Mouse (Mus musculus) bone marrow, adult 2 months (tissue): ENCODE results near the gene Spag4. TPM values are rescaled to one million over a fixed set of nuclear protein-coding genes. Genes with fewer than 3 reads are reported as not detected.

ENCODE experiments used
- H3K27ac ChIP-seq: fragments of 200-500 bp; 2 replicates; pipeline ENCODE4 v1.5.1; 2012; ENCODE audit warnings: low read depth, mild to moderate bottlenecking, control low read depth, inconsistent platforms, low read length; ENCODE audit not compliant: control insufficient read depth, poor library complexity, insufficient read depth
- H3K4me1 ChIP-seq: fragments of 200-500 bp; 2 replicates; pipeline ENCODE4 v1.6.1; 2011; ENCODE audit warnings: low read length; ENCODE audit not compliant: control insufficient read depth, insufficient read depth
- H3K4me3 ChIP-seq: fragments of 200-500 bp; replicated peaks from 2 replicates; pipeline ENCODE3; 2011; ENCODE audit warnings: mild to moderate bottlenecking, low read depth, low read length, control low read depth; ENCODE audit not compliant: control insufficient read depth
- CTCF ChIP-seq: fragments of 200-500 bp; IDR thresholded peaks from 2 replicates; pipeline ENCODE4 v1.5.1; 2011; ENCODE audit warnings: low read length, control low read depth; ENCODE audit not compliant: control insufficient read depth, insufficient read depth
- POLR2A ChIP-seq: fragments of 200-500 bp; IDR thresholded peaks from 2 replicates; pipeline ENCODE4 v1.6.1; 2011; ENCODE audit warnings: low read depth, mild to moderate bottlenecking, control low read depth, low read length, borderline replicate concordance; ENCODE audit not compliant: control insufficient read depth
- WGBS: fragments of 180-500 bp; shearing (Covaris S2); methylation state at CpG from one replicate; pipeline ENCODE4 v1.1.7; 2018; 5-methylcytosine and 5-hydroxymethylcytosine counted together
- polyA plus RNA-seq: library from polyadenylated mRNA; stranded (reverse); fragments of >200 nt; gene quantifications from 2 replicates; pipeline ENCODE4 v1.2.4, GENCODE M21; 2011; ENCODE audit warnings: low replicate concordance; ENCODE audit not compliant: missing spikeins, insufficient read depth, insufficient read length

Gene Spag4
- polyA plus RNA-seq, 1 experiment = 5.4 TPM

GRCm38 (mm10) chr2:156066126-156066525 lies 1.2 kb downstream of the Spag4 start:
- no peaks in the 10 kb centered on the region for H3K4me1 ChIP-seq
- H3K27ac ChIP-seq = no peak overlapping the region; the same call in 1 of the 2 replicates
- no peak for TF ChIP-seq CTCF
- TF ChIP-seq POLR2A = no peak
- H3K4me3 ChIP-seq = peak overlapping the region; percentile 70
- WGBS = 52% methylated on average over 10 of the region's 10 CpGs

- TF ChIP-seq CTCF = no peak
- no peak for TF ChIP-seq POLR2A
- Histone ChIP-seq H3K27ac (no peak overlapping the region), H3K4me3 (no peak overlapping the region), H3K4me1 (no peaks in the 10 kb centered on the region)
- 87% methylated on average over 10 of the region's 10 CpGs for WGBS
Measured at GRCm38 (mm10) chr2:156067916-156068315, 2.9 kb downstream of the Spag4 start.

GRCm38 (mm10) chr2:156071236-156071635 lies 6.3 kb downstream of the Spag4 start:
- Histone ChIP-seq H3K4me3 (no peak overlapping the region), H3K4me1 (no peaks in the 10 kb centered on the region), H3K27ac (no peak overlapping the region)
- no peak for TF ChIP-seq CTCF
- 93% methylated on average over 10 of the region's 10 CpGs for WGBS

- WGBS = 93% methylated on average over 15 of the region's 15 CpGs
- H3K27ac ChIP-seq = no peak overlapping the region
- H3K4me3 ChIP-seq = no peak overlapping the region
- H3K4me1 ChIP-seq = no peaks in the 10 kb centered on the region
- TF ChIP-seq POLR2A (no peak), CTCF (no peak)
Measured at GRCm38 (mm10) chr2:156073725-156074124, 8.8 kb downstream of the Spag4 start.

DNA sequence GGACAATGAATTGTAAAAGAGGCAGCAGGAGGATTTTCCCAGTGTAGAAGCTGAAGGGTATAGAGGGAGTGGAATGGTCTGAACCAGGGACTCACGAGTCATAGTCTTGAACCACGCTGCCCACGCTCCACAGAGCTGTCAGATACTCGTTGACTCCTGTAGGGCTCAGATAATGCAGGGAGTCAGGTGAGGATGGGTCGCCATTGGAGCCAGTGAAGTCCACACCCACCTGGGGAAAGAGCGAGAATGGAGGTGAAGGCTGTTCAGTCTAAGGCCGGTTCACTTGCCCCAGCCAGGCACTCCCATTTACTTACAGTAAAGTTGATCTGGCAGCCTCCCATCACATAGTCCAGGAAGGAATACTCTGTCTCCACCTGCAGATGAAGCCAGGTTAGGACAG lies 12.5 kb downstream of the Spag4 start:
- 89% methylated on average over 7 of the region's 7 CpGs for WGBS
- Histone ChIP-seq H3K27ac (no peak overlapping the region), H3K4me1 (no peaks in the 10 kb centered on the region), H3K4me3 (no peak overlapping the region)
- TF ChIP-seq CTCF (no peak), POLR2A (no peak)

DNA sequence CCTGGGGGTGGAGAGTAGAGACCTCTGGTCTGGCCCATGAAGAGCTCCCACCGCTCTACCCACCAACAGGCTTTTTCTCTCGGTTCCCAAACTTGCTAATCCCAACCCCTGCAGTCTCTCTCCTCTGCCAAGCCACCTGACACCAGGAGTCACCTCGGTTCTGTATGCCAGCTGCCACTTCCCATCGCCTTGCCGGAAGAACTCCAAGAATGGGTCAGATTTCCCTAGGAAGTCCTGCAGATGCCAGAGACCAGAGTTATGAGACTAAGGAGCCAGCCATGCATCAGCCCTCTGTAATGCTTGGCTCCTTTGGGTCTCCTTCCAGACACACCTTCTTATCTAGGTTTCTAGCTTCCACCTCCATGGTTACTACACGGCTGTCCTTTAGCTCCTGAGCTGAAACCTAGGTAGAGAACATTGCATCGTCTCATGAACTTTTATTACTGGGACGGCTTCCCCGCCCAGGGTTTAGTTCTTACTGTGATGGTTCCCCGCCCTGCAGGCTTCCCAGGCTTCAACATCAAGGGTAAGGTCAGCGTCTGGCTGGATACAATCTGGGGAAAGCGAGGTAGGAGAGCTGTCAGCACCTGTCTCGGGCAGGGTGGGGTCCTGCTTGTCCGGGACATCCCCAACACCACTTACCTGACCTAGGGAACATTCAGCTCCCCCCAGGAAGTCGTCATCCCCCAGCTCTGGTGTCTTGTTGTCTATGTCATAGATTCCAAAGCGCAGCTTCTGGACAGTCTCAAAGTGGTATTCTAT lies 13.6 kb downstream of the Spag4 start:
- 91% methylated on average over 16 of the region's 16 CpGs for WGBS
- TF ChIP-seq CTCF (no peak), POLR2A (no peak)
- no peak overlapping the region for H3K4me3 ChIP-seq
- no peaks in the 10 kb centered on the region for H3K4me1 ChIP-seq
- no peak overlapping the region for H3K27ac ChIP-seq

DNA sequence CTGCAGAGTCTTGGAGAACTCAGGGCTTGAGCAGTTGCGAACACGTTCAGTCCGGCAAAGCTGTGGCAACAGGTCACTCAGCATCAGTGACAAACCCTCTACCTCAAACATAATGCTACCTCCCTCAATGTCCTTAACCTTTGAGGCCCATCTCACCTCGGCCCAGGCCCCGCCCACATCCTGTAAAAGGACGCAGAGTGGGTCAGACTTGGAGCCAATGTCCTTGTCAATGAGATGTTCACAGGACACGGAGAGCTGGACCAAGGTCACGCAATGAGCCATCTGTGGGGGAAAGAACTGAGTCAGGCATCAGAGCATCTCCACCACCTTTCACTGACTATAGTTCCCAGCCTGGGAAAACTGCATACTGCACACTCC lies 14.2 kb downstream of the Spag4 start:
- WGBS = 85% methylated on average over 8 of the region's 8 CpGs
- TF ChIP-seq CTCF = no peak
- TF ChIP-seq POLR2A = no peak

DNA sequence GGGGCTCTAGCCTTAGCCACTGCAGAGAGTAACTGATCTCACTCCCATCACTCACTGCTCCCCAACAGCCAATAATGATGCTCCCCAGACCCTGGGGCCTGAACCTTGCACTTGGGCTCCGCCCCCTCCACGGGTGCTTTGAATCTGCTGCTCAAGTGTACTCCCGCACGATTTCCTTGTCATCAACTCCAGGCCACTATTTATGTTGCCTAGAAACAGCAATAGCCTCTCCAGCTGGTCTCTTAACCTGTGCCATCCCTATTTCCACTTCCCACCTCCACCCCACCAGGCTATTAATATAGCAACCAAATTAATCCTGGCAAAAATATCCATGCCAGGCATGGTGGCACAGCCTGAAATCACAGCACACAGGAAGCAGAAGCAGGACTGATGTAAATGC lies 14.7 kb downstream of the Spag4 start:
- no peak overlapping the region for H3K27ac ChIP-seq
- H3K4me3 ChIP-seq = no peak overlapping the region
- 64% methylated on average over 4 of the region's 4 CpGs for WGBS
- no peaks in the 10 kb centered on the region for H3K4me1 ChIP-seq
- TF ChIP-seq CTCF (no peak), POLR2A (no peak)

More for the DNA sequence above, 14.2 kb downstream of the Spag4 start:
- Histone ChIP-seq H3K4me3 (no peak overlapping the region), H3K27ac (no peak overlapping the region), H3K4me1 (no peaks in the 10 kb centered on the region)

DNA sequence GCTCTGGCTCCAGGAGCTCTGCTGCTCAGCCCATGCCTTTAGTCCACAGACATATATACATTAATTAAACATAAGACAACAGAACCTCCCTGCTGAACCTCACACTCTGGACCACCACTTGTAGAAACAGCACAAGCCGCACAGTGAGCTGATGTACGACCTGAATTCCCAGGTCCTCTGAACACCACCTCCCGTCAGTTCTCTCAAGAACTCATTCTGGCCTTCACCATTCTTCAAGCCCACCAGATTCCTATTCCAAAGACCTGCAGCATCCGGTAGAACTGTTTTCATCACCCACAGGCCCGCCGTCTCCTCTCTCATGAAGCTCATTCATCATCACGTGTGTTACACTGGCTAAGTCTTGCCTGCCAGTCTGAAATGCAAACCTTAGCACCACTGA lies 15.4 kb downstream of the Spag4 start:
- TF ChIP-seq CTCF (no peak), POLR2A (no peak)
- WGBS = 98% methylated on average over 7 of the region's 7 CpGs
- no peaks in the 10 kb centered on the region for H3K4me1 ChIP-seq
- no peak overlapping the region for H3K27ac ChIP-seq
- H3K4me3 ChIP-seq = no peak overlapping the region
